Mouse (Mus musculus) heart, embryonic 12.5 days (tissue): ENCODE measurements around the gene Rab33a. TPM values are rescaled to one million over a fixed set of nuclear protein-coding genes. Genes with fewer than 3 reads are reported as not detected.
A peak's percentile ranks its signal among the peaks of the same experiment; 100 is the strongest.

Experiments used
- ATAC-seq: fragments of 200-750 bp; cut with Nextera tagmentation; 2 replicates; pipeline ENCODE4 v1.8.0; 2017; ENCODE audit warnings: moderate TSS enrichment, moderate library complexity; ENCODE audit not compliant: insufficient number of reproducible peaks, low FRiP score
- H3K27ac ChIP-seq: fragments of 300-500 bp; sonication (generic); 2 replicates; pipeline ENCODE4 v1.5.1; 2016; ENCODE audit warnings: mild to moderate bottlenecking, moderate library complexity; ENCODE audit not compliant: poor library complexity, severe bottlenecking
- H3K27me3 ChIP-seq: fragments of 300-500 bp; sonication (generic); replicated peaks from 2 replicates; pipeline ENCODE4 v1.6.1; 2016; ENCODE audit warnings: mild to moderate bottlenecking, moderate library complexity
- H3K36me3 ChIP-seq: fragments of 300-500 bp; sonication (generic); 2 replicates; pipeline ENCODE4 v1.6.1; 2016; ENCODE audit warnings: mild to moderate bottlenecking, moderate library complexity
- H3K4me1 ChIP-seq: fragments of 300-500 bp; sonication (generic); replicated peaks from 2 replicates; pipeline ENCODE4 v1.6.1; 2016; ENCODE audit warnings: mild to moderate bottlenecking
- H3K4me2 ChIP-seq: fragments of 300-500 bp; sonication (generic); 2 replicates; pipeline ENCODE4 v1.6.1; 2016; ENCODE audit warnings: mild to moderate bottlenecking, moderate library complexity
- H3K4me3 ChIP-seq: fragments of 300-500 bp; sonication (generic); 2 replicates; pipeline ENCODE4 v1.5.1; 2016; ENCODE audit warnings: mild to moderate bottlenecking
- H3K9ac ChIP-seq: fragments of 300-500 bp; sonication (generic); 2 replicates; pipeline ENCODE4 v1.6.1; 2016; ENCODE audit warnings: mild to moderate bottlenecking, moderate library complexity
- H3K9me3 ChIP-seq: fragments of 300-500 bp; sonication (generic); replicated peaks from 2 replicates; pipeline ENCODE4 v1.6.1; 2016; ENCODE audit warnings: mild to moderate bottlenecking, moderate library complexity
- whole genome bisulfite sequencing: fragments of 180-500 bp; shearing (Covaris S2); methylation state at CpG from one replicate; pipeline ENCODE4 v1.1.7; 2016; 5-methylcytosine and 5-hydroxymethylcytosine counted together
- polyA plus RNA-seq: library from polyadenylated mRNA; unstranded; fragments of >200 nt; fragmentation: Nextera tagmentation; extraction: Ambion mirVana; gene quantifications from 2 replicates; pipeline ENCODE4 v1.2.1, GENCODE M21; 2016

Rab33a gene
- polyA plus RNA-seq, 1 experiment from 2014 or later, result 5.7 TPM

DNA sequence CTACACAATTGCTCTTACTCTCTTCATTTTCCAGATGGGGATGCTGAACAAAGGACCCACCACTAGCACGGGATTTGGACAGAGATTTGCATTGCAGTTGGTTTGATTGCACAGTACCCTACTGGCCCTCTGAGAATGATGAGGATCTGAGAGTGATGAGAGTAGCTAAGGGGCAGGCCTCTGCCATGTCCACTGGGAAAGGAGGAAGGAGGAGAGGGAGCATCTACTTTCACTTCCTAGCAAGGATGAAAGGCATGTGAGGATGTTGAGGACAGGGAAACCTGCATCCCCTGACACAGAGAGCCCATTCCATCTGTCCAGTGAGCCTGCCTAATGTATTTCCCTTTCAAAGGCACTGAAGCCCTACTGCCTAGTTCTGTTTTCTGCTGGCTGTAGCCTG lies 6.2 kb downstream of the Rab33a start:
- ATAC-seq, result no peak
- Histone ChIP-seq H3K4me3 (no peak overlapping the region), H3K9me3 (no peaks in the 10 kb centered on the region), H3K4me1 (0 out of 2 replicates have a peak, but pooled peaks cover 4% of the 10 kb centered on the region), H3K27ac (peak overlapping the region; percentile 43; the same call in 1 of the 2 replicates), H3K9ac (no peak overlapping the region), H3K4me2 (no peak overlapping the region), H3K27me3 (no peaks in the 10 kb centered on the region), H3K36me3 (no peaks in the 10 kb centered on the region)
- 52% methylated on average over 1 of the region's 1 CpGs for WGBS

DNA sequence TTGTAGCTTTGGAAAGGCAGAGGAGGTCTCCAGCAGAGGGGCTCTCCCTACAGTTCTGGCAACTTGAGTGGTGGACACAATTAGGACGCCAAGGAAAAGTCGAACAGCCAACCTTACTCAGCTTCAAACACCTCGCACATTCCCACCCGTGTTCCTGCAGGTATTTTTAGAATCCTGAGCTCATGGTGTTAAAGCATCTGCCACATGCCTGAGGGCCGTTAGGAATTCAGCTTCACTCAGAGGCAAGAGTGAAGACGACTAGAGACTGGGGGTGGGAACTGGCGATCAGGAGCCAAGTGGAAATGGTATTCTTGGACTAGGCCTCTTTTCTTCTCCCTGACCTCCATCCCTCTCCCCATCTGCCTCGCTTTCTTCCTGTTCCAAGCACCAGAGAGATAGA lies 6.8 kb downstream of the Rab33a start:
- peak overlapping the region; percentile 16; the same call in 1 of the 2 replicates for H3K4me2 ChIP-seq
- H3K4me1 ChIP-seq, result 0 out of 2 replicates have a peak, but pooled peaks cover 4% of the 10 kb centered on the region
- no peak overlapping the region for H3K9ac ChIP-seq
- H3K36me3 ChIP-seq, result no peaks in the 10 kb centered on the region
- no peaks in the 10 kb centered on the region for H3K27me3 ChIP-seq
- WGBS, result 41% methylated on average over 8 of the region's 8 CpGs
- no peak overlapping the region for H3K4me3 ChIP-seq
- no peaks in the 10 kb centered on the region for H3K9me3 ChIP-seq
- H3K27ac ChIP-seq, result peak overlapping the region; percentile 43; the same call in 1 of the 2 replicates
- no peak for ATAC-seq

DNA sequence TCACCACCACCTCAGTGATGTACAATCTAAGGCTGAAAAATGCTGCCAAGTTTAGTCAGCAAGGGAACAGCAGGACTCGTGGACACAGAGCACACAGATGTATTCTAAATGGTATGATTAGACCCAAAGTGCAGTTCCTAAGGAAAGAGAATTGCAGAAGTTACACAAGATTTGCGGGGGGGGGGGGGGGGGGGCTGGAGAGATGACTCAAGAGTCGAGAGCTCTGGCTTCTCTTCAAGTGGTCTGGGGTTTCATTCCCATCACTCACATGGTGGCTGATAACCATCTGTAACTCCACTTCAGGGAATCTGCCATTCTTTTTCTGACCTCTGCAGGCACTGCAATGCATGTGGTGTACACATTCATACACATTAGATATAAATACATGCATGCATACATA lies 7.3 kb downstream of the Rab33a start:
- Histone ChIP-seq H3K9ac (no peak overlapping the region), H3K9me3 (no peaks in the 10 kb centered on the region), H3K27ac (peak overlapping the region; percentile 43; the same call in 1 of the 2 replicates), H3K36me3 (no peaks in the 10 kb centered on the region), H3K27me3 (no peaks in the 10 kb centered on the region), H3K4me1 (0 out of 2 replicates have a peak, but pooled peaks cover 4% of the 10 kb centered on the region), H3K4me3 (no peak overlapping the region), H3K4me2 (no peak overlapping the region)
- WGBS, result 51% methylated on average over 3 of the region's 3 CpGs
- no peak for ATAC-seq

DNA sequence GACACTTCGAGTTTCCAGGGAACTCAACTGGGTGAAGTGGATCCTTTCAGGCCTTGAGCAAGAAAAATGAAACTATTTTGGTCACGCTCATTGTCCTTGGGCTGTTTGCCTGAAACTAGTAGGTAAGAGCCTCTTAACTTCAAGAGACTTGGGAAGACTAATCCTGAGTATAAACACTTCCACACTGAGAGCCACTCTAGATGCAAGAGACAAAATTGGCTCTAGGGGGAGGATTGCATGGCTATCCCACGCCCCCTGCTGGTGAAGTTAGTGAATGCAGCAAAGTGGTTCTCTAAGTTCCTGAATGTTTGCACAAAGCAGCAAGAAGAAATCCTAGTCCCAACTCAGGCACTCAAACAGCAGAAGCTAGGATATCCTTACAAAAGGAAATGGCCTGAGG lies 13.1 kb downstream of the Rab33a start:
- ATAC-seq, result no peak
- no peak overlapping the region for H3K27ac ChIP-seq
- peak overlapping the region; percentile 34 for H3K4me2 ChIP-seq
- H3K9ac ChIP-seq, result 0 out of 2 replicates have a peak overlapping the region, but pooled peaks have one; percentile 24
- no peak overlapping the region for H3K4me3 ChIP-seq
- WGBS, result 26% methylated on average over 3 of the region's 3 CpGs
- no peaks in the 10 kb centered on the region for H3K4me1 ChIP-seq
- H3K36me3 ChIP-seq, result no peaks in the 10 kb centered on the region
- H3K27me3 ChIP-seq, result no peaks in the 10 kb centered on the region
- H3K9me3 ChIP-seq, result no peaks in the 10 kb centered on the region

Other genes with a start within 250 kb of the Rab33a start
- 4.6 and 5.9 TPM in 2 replicates for gene Bcorl1, start 177.9 kb upstream of the Rab33a start, polyA plus RNA-seq
- 17.0 and 18.7 TPM in 2 replicates for gene Elf4, start 56.2 kb upstream of the Rab33a start, polyA plus RNA-seq
- gene Aifm1, start 5.7 kb upstream of the Rab33a start, polyA plus RNA-seq, result 111 TPM in 2 replicates
- gene Zfp280c, start 75.2 kb downstream of the Rab33a start, polyA plus RNA-seq, result 7.2 TPM in 2 replicates
- gene Slc25a14, start 104.1 kb downstream of the Rab33a start, polyA plus RNA-seq, result 9.5 and 9.9 TPM in 2 replicates
- not detected in 2 replicates for gene Gpr119, start 155.2 kb downstream of the Rab33a start, polyA plus RNA-seq
- 17.0 and 17.8 TPM in 2 replicates for gene Rbmx2, start 175.7 kb downstream of the Rab33a start, polyA plus RNA-seq